Mouse (Mus musculus) frontal cortex, postnatal 10 days (tissue): ENCODE measurements at regions not wholly inside any gene's neighbourhood (a gene's known extent, or its start where the extent isn't known, plus 50 kb on each side); places are given as distances from the start of the nearest gene placed in this dataset.
"Not testable (repeated sequence)": the region's sequence is repeated elsewhere in the genome, so short reads cannot be mapped to it uniquely, and the experiment has no call there.

Source experiments
- DNase-seq, 2 experiments: peaks; one replicate each; pipeline ENCODE4 v3.0.0; 2022; ENCODE audit warnings: low spot score in 2 of 2, mixed read lengths in 1 of 2

DNA sequence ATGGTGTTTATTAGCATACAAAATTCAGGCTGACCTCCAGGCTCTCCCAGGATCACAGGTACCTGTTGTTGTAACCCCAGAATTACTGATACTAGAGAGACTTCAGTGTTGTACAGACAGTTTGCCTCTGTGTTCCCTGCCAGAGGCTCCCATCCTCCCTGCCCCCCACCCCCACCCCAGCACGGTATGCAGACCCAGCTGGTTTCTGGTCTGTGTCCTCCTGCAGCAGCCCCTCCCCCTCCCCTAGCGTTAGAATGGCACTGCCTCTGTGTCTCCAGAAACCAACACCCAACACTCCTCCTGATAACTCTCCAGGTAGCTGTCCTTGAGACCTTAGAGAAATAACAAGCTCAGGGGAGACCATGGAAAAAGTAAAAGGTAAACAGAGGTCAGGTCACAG, 116.6 kb upstream of the Camk1g start:
- not testable (repeated sequence) for DNase-seq

DNA sequence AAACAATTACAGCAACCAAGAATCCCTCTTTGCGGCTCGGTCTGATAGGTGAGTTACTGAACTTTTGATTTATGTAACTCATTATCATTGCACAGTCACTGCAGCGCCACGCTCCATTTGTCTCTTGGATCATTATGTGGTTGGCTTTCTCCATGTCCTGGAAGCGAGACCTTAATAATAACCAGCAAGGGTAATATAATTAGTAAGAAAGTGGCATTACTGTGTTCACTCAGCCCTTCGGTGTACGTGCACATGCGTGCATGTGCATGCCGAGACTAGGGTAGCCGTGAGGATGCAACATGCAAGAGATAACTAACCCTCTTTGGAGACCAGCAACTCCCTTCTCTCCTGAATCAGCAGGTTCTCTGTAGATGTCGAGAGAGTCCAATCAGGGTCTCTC, 114.9 kb upstream of the Camk1g start:
- DNase-seq, result no peak

DNA sequence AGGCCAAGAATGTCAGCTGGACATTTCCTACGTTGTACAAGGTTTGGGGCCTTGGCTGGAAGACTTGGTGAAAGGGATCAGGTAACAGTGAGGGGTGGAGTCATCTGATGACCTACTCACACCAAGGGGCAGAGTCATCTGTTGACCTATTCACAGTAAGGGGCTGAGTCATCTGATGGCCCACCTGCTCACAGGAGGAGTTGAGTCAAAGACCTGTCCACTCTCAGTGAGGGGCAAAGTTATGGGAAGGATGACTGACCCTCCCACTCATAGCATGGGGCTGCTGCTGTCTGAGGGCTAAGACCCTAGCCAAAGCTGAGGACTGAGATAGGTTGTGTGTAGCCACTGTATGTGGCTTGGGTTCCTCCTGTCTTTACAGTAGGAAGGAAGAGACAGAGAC, 107.2 kb upstream of the Camk1g start:
- DNase-seq, result no peak

DNA sequence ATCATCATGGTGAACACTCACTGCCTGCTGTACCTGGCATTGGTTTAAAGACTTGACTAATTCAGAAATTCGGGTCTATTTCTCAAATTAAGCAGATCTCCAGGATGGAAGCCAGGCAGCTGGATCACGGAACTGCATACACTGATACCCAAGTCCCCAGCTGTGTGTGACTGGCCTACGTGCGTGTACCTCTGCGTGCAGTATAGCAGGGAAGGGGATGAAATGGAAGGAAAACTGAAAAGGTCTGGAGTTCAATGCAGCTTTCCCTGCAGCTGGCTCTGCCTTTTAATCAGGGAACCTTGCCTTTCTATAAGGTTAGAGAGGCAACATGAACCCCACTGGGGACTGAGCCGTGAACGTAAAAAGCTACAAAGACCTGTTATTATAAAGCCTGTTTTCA, 106.7 kb upstream of the Camk1g start:
- DNase-seq, result no peak

DNA sequence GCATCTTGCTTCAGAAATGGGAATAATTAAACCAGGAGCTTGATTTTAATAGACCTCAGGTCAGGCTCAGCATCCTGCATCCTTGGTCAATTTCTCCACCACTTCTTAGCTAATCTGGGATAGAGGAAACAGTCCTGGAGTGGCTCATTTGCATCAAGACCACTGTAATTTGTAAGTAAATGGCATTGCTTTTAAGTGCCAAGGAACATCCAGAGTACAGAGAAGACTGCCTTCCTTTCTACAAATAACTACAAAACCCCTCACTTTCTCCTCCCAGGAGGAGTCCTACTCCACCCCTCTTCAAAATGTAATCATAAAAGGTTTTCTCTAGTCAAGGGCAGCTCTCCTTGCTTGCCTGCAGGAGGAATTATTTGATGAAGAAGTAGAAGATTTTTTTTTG, 96.2 kb upstream of the Camk1g start:
- DNase-seq, result no peak

DNA sequence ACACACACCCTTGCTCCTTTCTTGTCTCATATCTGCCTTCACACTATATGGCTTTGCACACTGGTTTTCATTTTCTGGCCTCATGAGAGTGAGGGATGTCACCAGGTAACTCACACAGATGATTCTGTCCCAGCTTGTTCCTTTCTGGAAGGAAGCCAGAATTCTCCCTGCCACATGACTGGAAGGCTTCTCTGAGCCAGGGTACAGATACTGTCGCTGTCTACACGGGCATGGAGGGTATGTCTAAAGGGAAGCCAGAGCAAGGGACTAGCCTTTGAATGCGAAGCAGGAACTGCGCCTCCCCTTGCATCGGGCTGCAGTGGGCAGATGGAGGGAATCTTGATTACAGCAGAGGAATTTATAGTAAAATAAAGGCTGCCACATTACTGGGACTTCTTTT, 89.6 kb upstream of the Camk1g start:
- DNase-seq, result no peak

DNA sequence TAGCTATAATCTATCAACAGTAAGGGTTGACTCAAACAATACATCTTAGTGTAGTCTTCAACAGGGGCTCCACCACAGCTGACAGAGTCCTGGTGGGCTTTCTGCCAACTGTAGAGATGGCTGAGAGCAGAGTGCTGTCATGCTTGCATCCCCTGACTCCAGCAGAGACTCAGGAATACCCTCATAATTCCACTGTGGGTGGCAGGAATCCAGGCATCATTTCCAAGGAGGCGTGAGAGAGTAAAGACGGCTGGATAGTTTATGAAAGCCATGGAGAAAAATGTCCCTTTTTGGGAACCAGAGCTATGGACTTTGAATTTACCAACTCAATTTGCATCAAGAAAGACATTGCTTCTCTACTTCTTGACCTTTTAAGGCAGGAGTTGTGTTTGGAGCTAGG, 87.8 kb upstream of the Camk1g start:
- DNase-seq, result no peak

DNA sequence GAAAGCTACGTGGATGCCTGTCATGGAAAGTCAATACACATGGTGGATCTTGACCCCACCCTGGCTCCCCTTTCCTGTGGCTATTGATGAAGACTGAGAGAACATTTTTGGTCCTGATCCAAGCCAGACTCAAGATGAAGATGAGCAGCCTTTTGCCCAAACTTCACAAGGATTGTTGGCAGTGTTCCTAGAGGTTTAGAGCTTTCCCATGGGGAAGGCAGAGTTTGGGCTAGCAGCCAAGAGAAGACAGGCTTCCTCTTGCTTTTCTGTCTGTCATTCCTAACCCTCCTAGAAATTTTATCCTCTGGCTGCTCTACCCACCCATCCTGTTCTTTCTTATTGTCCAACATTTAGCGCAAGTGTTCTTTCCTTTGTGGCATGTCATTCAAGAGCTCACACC, 83.6 kb upstream of the Camk1g start:
- DNase-seq, result no peak

DNA sequence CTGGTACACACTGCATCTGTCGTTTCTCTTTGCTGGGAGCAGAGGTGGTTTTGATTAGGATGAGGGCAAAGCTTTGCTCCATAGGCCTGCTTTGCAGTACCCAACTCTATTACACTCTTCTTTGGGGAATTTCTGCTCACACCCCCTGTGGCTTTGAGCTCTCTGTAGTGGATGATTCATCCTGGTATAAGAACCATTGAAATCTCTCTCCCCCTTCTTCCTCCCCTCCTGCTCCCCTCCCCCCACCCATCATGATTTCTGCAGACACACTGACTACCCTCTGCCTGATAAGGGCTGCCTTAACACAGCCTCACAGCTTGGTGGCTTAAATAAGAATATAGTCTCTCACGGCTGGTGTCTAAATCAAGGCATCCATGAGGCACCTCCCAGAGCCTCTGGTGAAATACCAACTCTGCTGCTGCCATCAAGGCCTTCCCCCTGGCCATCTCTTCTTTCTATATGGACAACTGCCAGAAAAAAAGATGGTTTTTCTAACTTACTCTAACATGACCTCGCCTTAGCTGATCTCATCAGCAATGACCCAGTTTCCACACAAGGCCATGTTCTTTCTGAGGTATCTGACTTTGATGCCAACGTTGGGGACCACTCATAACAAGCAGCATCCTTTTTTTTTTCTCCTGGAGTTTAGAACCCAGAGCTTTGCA, 81.5 kb upstream of the Camk1g start:
- DNase-seq, result no peak

DNA sequence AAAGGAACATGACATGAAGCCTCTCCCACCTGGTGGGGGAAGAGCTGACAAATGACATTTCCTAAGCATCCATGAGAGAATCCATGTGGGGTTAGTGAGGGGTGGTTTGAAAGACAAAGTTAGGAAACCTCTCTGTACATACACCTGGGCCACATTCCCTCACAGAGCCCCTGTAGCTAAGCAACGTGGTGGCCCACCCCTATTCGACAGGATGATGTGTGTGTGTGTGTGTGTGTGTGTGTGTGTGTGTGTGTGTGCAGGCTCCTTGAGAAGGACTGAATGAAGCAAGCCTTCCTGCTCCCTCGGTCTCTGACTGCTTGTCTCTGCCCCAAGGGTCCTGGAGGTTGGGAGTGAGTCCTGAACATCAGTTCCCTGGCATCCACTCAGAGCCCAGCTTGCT, 80.7 kb upstream of the Camk1g start:
- DNase-seq, result no peak

DNA sequence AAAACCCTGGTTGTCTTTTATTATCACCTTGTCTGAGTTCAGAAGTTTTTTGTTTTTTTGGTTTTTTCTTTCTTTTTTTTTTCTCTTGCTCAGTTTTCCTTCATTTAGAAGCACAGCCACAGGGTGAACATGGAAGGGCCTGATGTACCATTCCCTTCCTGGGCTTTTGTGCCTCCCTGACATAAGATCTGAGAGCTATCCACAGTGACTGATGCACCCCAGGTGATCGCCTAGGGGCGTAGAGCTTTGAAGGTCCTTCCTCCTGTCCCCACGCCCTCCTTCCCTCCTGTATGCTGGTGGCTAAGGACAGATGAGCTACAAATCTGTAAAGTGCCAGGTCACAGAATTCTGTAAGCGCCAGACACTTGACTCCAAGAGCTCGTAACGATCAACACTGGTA, 80.1 kb upstream of the Camk1g start:
- no peak for DNase-seq

DNA sequence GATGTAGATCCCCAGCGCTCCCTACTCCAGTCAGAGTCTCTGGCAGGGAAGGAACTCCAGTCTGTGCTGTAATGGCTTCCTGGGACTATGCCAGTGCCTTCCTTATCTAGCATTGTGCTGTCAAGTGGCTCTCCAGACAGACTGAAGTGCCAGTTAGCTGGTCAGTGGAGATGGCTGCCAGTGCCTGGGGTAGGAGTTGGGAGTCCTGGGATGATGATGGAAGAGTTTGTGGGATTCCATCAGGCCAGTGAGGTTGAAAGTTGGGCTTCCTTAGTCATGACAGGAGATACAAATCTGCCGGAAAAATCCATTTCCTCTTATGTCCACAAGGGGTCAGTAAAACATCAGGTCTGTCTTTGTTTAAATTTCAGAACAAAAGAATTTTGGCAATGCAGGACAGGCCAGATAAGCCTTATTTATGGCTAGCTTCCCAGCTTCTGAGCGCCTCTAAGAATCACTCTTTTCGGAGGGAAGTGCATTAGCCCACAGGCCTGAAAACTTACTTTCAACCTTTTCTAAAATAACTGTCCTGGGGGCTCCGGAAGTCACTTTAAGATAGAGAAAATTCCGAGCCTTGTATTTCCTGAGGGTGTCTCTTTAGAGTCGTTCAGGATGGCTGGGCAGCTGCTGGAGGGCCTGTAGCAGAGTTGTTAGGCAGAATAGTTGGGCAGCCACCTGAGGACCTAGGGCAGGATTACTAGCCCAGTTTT, 79.5 kb upstream of the Camk1g start:
- peak; percentile 27 to 39 for DNase-seq

DNA sequence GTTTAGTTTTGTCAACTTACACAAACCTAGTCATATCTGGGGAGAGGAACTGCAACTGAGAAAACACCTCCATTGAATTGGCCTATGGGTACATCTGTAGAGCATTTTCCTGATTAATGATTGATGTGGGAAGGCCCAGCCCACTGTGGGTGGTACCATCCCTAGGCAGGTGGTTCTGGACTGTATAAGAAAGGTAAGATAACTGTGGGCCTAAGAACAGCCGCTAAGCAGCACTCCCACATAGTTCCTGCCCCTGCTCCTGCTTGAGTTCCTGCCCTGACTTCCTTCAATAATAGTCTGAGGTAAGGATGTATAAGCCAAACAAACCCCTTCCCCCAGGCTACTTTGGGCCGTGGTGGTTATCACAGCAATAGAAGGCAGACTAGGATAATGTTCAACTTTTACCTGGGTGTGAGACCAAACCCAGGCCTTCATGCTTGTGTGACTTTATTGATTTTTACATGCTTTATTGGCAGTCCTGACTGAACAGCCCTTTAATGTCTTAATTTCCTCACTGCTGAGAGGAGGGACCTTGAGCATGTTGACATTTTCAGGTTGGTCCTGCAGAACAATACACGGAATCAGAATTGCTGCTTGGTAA, 78.8 kb upstream of the Camk1g start:
- no peak for DNase-seq

DNA sequence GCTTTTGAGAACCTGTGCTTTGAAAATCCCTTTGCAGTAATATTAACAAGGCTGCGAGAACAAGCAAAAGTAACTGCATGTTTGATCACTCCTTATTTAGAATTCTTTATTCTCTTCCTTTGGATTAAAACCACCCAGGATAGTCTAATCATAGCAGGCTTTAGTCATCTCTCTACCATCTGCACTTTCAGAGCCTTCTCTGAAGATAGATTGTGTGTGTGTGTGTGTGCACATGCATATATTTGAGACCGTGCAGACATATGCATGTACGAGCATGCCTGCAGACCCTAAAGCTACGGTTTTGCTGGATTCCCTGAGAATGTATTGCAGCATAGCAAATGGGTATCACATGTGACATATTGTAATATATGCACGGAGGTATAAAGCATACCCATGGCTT, 77.5 kb upstream of the Camk1g start:
- no peak for DNase-seq

DNA sequence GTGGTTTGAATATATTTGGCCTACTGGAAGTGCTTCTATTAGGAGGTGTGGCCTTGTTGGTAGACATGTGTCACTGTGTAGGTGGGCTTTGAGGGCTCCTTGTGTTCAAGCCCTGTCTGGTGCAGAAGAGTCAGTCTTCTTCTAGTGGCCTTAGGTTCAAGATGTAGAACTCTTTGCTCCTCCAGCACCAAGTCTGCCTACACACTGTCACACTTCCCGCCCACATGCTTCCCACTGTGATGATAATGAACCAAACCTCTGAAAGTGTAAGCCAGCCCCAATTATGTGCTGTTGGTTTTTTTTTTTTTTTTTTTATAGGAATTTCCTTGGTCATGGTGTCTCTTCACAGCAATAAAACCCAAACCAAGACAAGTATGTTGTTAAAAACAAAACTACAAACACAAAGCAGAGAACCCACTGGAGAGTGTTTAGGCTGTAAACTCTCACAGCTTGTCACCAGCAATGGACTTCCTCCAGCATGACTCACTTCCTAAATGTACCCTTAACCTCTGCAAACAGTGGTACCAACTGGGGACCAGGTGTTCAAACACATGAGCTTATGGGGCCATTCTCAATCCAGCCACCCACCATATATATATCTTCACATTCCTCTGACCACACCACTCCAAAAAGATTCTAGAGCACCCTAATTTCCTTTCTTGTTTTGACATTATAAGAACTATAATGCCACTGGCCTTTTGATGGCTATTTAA, 74.0 kb upstream of the Camk1g start:
- no peak for DNase-seq

DNA sequence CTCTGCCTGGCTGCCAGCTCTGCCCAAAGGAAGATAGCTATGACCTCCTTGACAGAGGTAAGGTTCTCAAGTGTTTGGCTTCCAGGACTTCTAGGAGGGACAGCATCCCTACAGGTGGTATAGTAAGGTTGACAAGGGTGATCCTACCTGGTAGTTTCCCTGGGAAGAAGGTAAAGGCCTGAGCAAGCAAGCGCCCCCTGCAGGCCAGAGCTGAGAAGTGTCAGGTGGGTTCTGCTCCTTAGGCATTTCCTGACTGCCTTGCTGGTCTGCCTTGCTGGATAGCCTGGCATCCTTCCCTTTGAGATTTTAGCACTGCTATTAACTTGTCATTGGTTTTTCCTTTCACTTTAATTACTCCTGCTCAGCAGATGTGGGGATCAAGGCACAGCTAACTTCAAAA, 70.4 kb upstream of the Camk1g start:
- DNase-seq, result no peak

DNA sequence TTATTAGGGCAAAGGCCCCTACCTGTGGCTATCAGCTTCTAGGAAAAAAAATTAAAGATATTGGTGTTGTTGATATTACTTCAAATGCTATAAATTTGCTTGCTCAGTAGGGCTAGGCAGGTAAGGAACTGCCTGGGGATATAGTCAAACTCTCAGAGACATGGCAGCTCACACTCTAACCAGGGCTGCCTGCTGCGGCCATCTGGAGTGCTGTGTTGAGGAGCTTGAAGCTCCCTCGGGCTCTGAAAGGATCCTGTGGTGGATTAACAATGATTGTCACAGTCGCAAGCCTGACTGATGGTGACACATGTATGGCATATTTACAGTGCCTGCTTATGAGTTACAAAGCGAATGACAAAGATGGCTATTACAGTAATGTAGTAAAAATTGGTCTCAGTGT, 64.2 kb upstream of the Camk1g start:
- DNase-seq, result no peak

DNA sequence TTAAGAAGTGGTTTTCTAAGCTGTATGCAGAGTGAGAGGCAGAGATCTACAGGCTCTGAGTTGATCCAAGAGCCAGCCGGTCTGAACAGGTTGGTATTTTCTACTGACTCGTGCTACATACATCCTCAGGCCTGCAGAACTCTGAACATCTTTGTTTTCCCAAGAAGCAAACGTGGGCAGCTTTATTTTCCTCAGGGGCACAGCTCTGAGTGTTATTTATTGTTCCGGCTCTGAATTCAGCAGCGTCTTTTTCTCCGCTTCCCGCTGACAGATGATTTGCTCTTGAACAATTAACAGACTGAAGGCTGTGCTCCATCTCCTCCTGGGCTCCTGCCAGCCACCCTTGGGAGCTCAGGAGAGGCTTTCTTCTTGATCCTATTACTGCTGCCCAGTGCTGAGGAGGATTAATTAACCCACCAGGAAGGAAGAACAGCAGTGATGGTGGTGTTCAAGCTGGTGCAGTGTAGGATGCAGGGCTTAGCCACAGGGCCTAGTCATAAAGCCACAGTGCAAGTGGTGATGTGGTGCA, 63.5 kb upstream of the Camk1g start:
- DNase-seq, result no peak

DNA sequence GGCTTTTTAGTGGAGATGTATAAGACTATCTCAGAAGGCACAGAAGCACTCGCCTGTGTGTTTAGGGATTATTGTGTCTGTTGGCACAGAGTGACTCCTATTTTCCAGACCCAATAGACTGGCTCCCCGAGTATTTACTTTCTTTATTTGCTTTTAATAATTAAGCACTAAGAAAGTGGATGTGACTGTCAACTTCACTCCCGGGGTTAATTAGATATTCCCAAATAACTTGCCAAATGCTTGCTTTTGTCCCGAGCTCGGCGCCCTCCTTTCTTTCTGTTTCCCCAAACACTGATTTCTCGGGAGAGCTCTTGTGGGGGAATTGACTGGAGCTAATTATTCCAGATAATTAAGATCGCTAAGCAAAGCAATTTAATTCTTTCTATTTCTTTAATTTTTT, 60.1 kb upstream of the Camk1g start:
- DNase-seq, result no peak

DNA sequence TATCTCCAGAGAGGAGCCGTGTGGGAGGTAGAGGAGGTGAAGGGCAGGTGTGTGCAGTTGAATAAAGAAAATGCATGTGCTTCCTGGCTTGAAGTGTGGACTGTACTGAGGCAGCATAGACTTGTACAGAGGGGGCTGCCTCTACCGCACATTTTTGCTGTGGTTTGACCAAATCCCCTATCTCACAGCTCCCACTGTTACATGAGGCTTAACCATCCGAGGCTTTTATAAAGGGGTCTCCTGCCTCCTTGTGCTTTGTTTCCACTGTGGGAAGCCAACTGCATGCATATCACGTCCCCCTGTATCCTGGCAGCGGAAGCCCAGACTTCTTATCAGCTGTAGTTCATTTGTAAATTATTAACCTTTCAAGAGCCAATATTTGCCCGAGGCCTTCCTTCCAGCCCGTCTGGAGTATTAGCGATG, 53.6 kb upstream of the Camk1g start:
- no peak for DNase-seq

DNA sequence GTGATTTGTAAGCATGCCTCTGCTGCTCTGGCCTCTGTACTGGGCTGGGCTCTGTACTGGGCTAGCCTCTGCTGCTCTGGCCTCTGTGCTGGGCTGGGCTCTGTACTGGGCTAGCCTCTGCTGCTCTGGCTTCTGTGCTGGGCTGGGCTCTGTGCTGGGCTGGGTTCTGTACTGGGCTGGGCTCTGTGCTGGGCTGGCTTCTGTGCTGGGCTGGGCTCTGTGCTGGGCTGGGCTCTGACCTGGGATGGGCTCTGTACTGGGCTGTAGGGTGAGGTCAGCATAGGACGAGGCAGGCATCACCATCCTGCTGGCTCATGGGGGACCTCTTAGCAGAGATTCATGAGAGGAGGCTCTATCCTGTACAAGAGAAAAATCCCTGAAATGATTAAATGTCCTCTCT, 52.8 kb upstream of the Camk1g start:
- DNase-seq, result no peak

DNA sequence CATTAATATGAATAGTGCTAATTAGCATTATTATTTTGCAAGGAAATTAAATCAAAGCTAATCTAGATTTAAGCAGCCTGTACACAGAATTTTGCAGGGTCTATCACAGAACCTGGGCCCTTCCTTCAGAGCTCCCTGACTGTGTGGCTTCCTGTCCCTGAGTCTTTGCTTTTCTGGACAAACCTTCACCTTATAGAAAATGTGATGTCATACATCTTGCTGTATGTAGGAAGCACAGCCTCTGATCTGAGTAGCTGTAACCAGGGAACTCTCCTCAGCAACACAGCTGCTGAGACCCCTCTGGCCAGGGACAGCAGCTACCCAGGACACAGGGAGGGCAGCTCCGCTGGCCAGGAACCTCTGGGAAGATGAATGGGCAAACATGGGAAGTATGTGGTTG, 51.7 kb upstream of the Camk1g start:
- DNase-seq, result no peak

DNA sequence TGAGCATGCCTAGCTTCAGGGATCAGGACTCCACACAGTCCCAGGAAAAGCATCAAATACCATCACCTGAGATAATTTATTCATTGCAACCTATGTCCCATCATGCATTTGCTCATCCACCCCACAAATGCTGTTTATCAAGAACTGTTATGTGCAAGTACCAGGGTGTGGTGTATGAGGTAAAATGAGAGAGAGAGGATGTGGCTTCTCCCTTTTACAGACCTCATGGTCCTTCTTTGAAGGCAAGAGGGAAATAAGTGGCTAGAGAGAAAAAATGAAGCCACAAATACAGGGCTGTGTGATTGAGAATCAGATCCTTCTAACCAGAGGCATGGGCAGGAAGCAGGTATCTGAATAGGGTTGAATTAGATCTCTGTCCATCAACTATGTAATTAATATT, 51.3 kb upstream of the Camk1g start:
- no peak for DNase-seq
